Mouse (Mus musculus) adrenal gland, postnatal 10 days (tissue): ENCODE data around the gene Dnajc16. TPM values are rescaled to one million over a fixed set of nuclear protein-coding genes. Genes with fewer than 3 reads are reported as not detected.

ENCODE experiments used
- DNase-seq: peaks from one replicate; pipeline ENCODE4 v3.0.0; 2021; ENCODE audit warnings: mixed read lengths
- long read RNA-seq, 2 experiments: library from polyadenylated mRNA; stranded (forward); transcript quantifications; one replicate each; pipeline ENCODE4 v2.0.0; 2021
- total RNA-seq, 2 experiments: library from RNA; stranded (reverse); gene quantifications; 2 replicates each; pipeline ENCODE4 v1.2.3; 2021

The Dnajc16 gene
- total RNA-seq: 10 to 100 TPM; 16.1 to 16.8 TPM
- long read RNA-seq, experiment 1, full-length matches to known transcripts: 6 of 11 reads
- long read RNA-seq, experiment 1, partial matches to known transcripts: 1 of 11 reads
- long read RNA-seq, experiment 1, other reads (novel, unspliced or antisense): 4 of 11 reads
- long read RNA-seq, experiment 2, full-length matches to known transcripts: 6 of 11 reads
- long read RNA-seq, experiment 2, partial matches to known transcripts: 3 of 11 reads
- long read RNA-seq, experiment 2, other reads (novel, unspliced or antisense): 2 of 11 reads

DNA sequence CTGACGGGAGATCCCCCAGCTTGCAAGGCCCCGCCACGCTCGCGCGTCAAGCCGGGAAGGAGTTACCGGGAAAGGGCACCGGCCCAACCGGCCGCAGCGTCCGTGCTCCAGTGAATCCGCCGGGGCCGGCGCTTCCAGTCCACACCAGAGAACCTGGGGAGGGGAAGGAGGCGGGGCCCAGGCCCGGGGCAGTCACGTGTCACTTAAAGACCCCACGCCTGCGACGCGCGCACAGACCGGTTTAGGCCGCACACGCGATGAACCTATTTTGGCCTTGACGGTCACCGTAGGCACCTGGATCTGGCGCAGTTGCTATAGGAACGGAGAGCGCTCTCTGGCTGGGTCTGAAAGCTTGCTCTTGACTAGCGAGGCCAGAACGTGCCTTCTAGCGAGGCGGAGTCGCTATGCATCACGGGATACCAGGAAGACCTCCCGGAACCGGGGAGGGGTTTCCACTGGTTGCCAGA is at the start of gene Dnajc16:
Gene Dnajc16 (minus strand): TSS at position 408 of the 467 bp plus-strand sequence.
- DNase-seq: peak; percentile 96

DNA sequence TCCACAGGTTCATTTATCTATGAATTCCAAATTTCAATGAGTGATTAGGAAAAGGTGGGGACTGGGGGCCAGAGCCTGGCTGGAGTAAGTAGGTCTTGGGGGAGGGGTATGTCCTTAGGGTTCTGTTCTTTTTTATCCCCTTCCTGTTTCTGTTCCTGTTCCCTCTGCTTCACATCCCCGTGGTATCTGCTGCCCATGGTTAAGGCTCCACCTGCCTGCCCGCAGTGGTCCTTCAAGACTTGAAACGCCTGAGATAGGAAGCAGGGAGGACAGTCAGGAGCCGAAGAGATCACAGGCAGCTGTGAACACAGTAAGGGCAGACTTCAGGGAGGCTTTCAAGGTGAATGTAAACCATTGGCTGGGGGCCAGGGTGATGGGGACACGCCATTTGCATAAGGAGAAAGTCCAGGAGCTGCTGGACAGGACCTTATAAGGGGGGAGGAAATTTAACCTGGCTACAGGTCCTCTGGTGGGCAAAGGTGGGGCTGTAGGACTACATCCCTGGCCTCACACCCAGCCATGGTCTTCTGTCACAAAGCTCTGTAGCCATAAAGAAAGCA is 43.9 kb upstream of the Dnajc16 start:
- no peak for DNase-seq

DNA sequence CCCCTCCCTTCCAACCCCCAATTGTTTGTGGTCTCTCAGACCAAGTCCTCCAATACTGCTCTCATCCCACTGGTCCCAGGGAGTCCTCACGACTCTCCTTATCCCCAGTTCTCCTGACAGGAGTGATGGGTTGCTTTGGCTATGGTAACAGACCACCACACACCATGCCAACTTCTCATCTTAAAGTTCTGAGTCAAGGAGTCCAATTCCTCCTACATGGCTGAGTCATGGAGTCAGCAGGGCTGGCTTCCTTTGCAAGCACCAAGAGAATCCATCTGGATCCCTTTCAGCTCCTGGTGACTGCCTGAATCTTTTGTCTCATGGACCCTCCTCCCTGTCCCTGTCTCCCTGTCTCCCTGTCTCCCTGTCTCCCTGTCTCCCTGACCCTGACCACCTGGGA is 43.2 kb upstream of the Dnajc16 start:
- no peak for DNase-seq

DNA sequence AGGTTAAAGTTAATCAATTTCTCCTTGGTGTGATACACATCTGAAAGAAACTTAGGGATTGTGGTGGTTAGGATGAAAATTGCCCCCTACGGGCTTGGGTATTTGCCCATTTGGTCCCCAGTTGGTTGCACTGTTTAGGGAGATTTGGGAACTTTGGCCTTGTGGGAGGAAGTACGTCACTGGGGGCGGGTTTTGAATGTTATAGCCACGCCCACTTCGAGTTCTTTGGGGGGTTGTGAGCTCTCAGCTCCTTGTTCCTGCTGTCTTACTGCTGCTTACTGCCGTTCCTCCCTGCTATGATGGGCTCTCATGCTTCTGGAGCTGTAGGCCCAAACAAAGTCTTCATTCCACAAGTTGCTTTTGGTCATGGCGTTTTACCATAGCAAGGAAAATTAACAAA is 40.6 kb upstream of the Dnajc16 start:
- no peak for DNase-seq

DNA sequence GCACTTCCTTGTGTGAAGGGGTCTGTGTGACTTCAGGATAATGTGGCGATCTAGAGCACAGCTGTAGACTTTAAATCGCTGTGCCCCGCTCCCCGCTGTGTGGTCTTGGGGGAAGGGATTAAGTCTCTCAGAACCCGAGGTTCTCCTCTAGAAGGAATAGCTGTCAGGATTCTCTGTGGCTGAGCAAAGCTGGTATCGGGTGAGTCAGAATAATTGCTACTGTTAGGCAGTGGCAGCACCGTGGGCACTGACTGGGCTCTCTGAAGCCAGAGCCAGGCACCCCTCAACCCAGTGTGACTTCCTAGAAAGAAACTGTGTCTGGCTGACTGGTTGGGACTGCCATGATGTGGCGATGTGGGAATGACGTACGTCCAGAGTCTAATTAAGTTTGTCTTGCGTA is 39.6 kb upstream of the Dnajc16 start:
- no peak for DNase-seq

DNA sequence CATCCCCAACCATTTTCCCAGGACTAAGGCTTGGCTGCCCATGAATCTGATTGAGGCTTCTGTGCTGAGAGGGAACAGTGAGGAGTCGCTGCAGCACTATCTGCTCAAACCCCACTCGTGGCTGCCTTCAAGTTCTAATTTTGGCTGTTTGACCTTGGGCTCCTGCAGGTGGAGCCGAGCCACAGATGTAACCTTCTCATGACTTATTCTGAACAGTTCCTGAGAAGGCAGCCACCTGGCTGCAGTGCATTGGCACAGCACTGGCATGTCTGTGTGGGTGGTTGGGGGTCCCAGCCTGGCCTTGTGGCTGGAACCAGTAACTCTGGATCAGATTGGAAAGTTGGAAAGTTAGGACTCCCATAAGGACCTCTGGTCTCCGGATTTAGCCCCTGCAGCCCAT is 37.4 kb upstream of the Dnajc16 start:
- no peak for DNase-seq

DNA sequence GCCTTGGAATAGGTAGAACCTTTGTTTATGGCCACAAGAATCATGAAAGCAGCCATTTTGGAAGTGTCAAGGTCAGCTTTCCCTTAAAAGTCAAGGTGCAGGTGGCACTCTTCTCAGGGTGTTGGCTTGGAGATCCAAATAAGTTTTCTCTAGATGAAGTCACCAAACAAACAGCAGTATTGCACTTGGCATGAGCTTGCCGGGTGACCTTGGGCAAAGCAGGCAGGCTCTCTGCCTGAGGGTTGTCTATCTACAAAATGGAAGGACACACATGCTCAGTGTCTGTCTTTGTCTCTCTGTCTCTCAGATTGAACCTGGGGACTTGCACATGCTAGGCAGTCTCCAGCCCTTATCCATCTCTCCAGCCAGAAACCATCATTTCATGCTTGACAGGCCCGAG is 36.7 kb upstream of the Dnajc16 start:
- peak; percentile 43 for DNase-seq

DNA sequence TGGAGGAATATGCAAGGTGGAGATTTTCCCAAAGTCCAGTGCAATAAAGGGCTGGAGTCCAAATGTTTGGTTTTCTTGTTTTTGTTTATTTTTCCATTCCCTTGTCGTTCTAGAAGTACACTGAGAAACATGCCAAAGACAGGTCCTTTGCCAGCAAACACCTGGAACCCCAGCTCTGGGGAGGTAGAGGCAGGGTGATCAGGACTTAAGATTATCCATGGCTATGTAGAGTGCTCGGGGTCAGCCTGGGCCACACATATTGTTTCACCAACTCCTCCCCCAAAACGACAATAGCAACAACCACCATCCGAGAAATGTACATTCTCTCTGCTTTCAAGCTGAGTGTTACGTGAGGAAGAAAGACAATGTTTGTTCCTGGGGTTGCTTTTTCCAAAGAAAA is 35.3 kb upstream of the Dnajc16 start, which contains the start of gene Cela2a:
Gene Cela2a (minus strand): TSS at position 101 of the 400 bp plus-strand sequence.
- DNase-seq: no peak

DNA sequence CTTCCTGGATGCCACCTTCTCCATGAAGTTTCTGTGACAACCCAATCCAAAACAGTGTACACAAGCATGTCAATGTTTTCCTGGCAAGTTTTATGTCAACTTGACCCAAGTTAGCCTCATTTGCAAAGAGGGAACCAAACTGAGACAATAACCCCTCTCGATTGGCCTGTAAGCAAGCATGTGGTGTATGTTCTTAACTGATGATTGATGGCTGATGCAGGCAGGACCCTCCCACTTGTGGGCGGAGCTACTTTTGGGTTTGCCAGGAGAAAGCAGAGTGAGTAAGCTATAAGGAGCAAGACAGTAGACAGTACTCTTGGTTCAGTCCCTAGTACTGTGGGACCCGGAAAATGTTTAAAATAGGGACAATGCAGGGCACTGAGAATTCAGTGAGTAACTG is 32.2 kb upstream of the Dnajc16 start:
- no peak for DNase-seq

DNA sequence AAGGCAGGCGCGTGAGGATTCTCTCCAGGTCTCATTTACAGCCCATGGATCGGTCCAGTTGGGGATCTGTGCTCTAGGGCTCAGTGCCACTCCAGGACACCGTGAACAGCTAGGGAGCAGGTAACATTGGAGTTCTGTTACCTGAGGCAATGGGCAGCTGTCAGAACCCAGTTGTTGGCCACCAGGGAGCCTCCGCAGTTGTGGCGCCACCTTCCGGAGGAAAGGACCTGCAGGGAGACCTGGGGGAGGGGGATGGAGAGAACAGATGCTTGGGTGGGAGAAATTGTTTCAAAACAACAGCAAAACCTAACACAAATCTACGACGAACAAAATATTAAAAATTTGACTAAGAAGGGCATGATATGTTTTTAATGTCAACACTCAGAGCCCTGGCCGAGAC is 31.4 kb upstream of the Dnajc16 start:
- peak; percentile 47 for DNase-seq

DNA sequence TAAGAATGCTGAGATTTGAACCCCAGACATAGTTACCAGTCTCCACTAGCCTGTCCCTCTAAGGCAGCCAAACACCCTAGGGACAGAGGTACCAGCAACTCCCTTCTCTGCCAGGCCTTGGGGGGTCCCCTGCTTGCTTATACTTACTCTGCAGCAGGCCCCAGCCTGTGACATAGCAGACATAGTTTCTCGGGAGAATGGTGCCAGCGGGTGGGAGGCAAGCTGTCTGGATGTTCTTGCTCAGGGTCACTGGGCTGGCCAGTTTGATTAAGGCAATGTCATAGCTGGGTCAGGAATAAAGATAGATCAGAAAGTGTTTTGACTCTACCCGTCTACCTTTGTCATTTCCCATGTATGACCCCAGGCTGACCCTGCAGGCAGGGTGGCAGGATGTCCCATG is 30.4 kb upstream of the Dnajc16 start:
- no peak for DNase-seq

DNA sequence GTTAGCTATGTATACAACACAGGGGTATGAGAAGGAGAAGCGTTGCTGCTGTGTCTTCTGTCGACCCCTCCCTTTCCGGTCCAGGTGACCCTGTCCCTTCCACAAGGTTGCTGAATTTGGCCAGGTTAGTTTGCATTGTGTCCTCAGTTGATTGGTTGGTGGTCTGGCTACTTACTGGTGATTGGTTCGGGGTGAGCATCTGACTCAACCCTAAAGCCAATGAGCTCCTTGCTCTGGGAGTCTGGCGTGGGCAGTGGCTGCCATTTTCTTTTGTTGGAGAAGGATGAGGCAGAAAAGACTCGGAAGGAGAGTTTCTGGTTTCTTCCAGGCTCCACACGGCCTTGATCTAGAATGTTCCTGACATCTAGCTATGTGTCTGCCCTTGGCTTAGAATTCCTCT is 28.6 kb upstream of the Dnajc16 start:
- no peak for DNase-seq

DNA sequence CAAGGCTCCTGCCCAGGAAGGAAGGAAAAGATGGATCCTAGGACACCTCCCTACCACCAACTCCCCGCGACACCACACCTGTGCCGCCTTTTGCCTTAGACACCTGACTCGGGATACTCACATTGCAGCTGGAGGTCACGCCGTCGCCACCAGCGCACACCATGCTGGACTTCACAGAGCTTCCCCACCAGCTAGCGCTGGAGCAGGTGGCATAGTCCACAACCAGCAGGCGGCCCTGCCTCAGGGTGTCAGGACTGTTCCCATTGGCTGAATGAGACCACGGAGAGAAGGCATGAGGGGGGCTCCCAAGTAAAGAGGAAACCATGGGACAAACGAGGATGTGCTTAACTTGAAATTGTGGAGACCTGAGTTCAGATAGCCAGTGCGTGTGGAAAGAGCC is 28.1 kb upstream of the Dnajc16 start:
- no peak for DNase-seq

DNA sequence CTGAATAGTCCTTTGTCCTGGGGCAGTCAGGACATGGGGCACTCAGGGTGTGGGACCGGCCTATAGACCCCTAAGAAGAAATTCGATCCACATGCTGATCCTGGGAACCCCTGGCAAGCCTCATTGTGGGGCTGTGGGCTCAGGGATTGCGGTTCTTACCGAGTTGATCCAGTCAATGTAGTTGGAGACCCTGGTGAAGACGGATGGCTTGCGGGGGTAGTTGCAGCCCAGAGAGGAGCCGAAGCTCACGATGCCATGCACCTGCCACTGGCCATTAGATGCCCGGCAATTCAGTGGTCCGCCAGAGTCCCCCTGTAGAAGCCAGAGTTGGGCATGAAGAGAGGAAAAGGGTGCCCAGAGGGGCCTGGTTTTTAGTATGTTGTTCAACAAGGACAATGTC is 27.0 kb upstream of the Dnajc16 start:
- no peak for DNase-seq

DNA sequence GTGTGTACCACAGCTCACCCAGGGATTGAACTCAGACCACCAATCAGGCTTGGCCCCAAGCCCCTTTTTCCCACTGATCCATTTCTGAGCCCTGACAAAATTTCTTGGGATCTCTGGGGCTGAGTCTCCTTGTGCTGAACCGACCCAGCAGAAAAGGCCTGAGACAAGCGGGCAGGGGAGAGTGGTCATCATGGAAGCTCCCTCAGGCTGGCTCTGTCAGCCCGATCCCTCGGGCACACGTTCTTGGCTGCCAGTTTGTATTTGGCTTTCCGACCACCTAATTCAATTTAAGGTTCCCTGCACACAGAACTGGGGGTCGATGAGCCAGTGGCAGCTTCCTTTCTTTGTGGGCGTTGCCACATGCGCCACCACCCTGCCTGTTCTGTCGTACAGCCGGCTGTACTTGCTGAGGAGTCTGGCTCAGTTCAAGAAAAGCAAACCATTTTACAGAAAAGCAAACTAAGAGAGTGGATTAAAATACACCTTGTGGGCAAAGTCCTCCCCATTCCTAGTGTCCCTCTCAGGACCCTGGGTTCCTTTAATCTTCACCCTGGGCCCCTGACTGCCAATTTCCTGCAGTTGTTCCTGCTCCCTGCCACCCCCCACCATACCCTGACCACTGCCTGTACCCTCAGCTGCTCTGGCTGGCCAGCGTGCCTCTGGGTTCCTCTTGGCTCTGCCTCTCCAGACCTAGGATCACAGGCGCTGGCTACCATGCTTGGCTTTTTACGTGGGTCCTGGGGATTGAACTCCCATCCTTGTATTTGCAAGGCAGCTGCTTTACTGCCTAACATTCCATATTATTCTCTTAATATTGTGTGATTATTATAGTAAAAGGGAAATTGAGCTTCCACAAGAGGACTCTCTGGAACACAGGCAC is 26.3 kb upstream of the Dnajc16 start:
- no peak for DNase-seq

DNA sequence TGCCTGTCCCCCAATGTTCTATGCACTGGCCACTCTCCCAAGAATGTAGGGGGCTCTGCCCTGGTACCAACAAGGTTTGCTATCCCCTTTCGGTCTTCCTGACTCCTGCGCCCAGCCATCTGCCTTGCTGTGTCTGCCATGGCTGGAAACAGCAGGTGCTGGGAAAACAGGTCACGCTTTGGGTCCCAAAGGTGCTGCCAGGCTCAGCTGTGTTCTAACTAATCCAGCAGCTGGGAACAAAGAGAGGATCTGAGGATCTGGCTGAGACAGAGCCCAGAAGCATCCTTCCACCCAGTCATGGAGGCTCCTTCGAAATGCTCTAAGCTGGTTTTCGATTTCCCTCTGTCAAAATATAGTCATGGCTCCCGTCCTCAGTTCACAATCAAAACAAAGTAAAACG is 25.5 kb upstream of the Dnajc16 start:
- no peak for DNase-seq

DNA sequence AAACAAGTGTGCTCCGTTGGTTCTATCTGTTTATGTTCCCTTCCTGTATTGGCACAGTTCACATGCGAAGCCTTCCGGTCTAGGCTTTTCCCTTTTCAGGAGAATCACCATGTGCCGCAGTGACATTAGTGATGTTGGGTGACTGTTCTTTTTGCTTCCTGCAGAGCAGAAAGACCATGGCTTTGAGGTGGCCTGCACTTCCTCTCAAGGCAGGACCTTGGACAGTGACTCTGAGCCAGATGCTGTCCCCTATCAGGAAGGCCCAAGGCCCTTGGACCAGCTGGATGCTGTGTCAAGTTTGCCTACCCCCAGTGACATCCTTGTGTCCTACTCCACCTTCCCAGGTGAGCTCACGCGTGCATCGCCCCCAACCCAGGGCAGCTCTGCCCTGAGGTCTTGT is 20.6 kb upstream of the Dnajc16 start:
- no peak for DNase-seq

DNA sequence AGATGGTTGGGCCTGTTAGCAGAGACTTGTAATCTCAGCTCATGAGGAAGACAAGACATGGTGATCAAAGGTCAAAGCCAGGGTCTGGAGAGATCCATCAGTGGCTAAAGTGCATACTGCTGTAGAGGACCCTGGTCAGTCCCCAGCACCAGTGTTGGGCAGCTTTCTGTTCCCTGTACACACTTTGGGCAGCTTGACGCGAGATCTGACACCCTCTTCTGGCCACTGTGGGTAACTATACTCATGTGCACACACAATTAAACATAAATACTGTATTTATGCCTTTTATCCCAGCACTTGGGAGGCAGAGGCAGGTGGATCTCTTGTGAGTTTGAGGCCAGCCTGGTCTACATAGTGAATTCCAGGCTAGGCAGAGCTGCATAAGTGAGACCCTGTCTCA is 20.2 kb upstream of the Dnajc16 start:
- DNase-seq: no peak

DNA sequence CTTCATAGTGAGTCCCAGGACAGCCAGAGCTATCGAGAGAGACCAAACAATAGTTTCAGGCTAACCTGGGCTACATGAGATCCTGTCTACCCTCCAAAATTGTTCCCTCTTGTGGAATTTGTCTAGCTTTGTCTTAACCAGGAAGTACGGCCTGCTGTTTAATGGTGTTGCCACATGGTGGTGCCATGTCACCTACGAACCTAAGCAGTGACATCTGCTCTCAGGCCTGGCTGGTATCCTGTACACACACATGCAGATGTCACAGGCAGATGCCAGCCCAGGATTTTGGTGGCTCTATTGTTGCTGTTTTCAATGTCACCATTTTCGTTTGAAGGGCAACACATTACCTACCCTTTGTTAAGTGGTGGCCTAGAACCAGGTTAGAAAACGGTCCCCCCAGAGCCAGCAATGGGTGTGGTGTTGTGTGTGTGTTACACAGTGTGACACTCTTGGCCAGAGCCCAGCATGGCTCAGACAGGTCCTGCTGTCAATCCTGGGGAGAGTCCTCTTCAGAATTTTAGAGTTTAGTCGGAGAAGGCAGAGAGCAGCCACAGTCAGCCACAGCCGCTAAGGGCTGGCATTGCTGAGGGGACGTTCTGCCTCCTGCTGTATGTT is 19.2 kb upstream of the Dnajc16 start:
- DNase-seq: no peak

DNA sequence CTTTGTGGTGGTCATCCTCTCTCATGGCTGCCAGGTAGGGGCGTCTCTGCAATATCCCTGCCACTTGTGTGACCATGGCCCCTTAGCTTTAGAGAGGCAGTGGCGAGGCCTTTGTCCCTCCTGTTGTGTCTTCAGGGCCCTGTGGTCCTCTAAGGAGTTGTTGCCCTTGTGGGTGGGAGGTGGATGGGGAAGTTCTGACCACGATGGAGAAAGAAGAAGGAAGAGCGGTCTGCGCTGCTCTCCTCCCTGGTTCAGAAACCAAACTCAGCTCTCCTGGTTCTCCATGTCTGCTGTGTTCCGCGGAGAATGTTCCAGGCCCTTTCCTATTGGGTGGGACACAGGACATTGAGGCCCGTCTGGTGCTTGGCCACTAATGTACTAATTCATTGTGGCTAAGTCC is 15.2 kb upstream of the Dnajc16 start:
- no peak for DNase-seq

DNA sequence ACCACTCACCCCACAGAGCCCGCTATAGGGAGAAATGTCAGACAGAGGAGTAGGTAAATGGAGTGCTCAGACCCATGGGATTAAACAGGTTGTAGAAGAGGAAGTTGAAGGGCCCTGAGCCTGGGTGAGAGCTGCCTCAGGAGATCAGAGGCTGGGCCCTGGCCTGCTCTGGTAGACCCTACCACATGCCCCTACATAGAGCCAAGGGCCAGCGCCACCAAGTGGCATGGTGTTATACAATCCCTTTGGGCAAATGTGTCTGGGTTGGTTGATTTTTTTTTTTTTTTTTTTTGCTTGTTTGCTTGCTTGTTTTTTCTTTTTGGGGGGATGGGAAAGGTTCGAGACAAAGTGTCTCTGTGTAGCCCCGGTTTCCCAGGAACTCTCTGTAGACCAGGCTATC is 13.4 kb upstream of the Dnajc16 start:
- no peak for DNase-seq

DNA sequence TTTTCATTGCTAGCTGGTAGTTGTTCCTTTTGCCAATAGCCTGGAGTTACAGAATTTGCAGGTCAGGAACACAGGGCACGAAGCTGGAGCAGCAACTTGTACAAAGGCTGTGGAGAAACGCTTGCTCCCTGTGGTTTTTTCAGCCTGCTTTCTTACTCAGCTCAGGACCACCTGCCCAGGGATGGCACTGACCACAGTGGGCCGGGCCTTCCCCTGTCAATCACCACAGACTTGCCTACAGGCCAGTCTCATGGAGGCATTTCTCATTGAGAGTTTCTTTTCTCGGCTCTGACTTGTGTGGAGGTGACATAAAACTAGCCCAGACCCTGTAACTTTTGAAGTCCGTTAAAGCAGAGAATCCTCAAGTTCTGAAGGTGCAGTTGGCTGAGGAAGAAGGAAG is 6.8 kb upstream of the Dnajc16 start:
- DNase-seq: no peak

DNA sequence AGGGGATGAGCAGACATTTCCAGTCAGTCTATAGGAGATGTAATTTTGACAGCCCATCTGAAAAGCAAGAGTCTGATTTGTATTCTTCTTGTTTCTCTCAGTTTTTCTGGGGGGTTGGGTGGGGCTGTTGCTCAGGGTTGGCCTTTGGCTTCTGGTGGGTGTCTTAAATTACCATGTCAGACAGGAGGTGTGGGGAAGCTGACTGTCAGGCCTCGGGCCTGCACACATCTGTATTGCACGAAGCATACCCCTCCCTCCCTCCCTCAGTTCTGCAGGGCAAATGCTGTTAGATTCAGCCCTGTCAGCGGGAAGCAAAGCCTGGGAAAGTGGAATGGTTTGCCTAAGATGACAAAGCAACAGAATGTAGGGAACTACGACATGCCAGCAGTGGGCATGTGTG is 6.2 kb upstream of the Dnajc16 start:
- no peak for DNase-seq
